Mouse (Mus musculus) C2C12 (cell line): ENCODE results near the gene Spire2.

ENCODE experiments used
- CTCF ChIP-seq: IDR thresholded peaks from one replicate; pipeline ENCODE4 v1.5.1; 2011; ENCODE audit not compliant: control insufficient read depth, insufficient read depth, insufficient read length
- MAX ChIP-seq: IDR thresholded peaks from one replicate; pipeline ENCODE4 v1.6.1; 2011; ENCODE audit warnings: mild to moderate bottlenecking, control low read depth
- USF1 ChIP-seq: IDR thresholded peaks from one replicate; pipeline ENCODE4 v1.6.1; 2011; ENCODE audit warnings: low read depth, mild to moderate bottlenecking, control low read depth, moderate library complexity

GRCm38 (mm10) chr8:123331301-123331700 is 1.2 kb upstream of the Spire2 start:
- TF ChIP-seq CTCF (no peak), MAX (peak; percentile 24), USF1 (no peak)
